Mouse (Mus musculus) megakaryocyte-erythroid progenitor cell, adult 5 weeks (primary cell): ENCODE results near the gene Btnl6. TPM values are rescaled to one million over a fixed set of nuclear protein-coding genes. Genes with fewer than 3 reads are reported as not detected.

ENCODE experiments used
- polyA plus RNA-seq: library from polyadenylated mRNA; stranded (reverse); fragments of >175 nt; gene quantifications from 2 replicates; pipeline ENCODE4 v1.2.3, GENCODE M21; 2012

Gene Btnl6
- not detected in 2 replicates for polyA plus RNA-seq

GRCm38 (mm10) chr17:34517252-34517651 is at the start of gene Btnl6:
TSS of gene Btnl6 (minus strand) at chr17:34517352.

GRCm38 (mm10) chr17:34564003-34564421 is 46.9 kb upstream of the Btnl6 start, which contains the start of gene Notch4:
TSS of gene Notch4 (plus strand) at chr17:34564268.

DNA sequence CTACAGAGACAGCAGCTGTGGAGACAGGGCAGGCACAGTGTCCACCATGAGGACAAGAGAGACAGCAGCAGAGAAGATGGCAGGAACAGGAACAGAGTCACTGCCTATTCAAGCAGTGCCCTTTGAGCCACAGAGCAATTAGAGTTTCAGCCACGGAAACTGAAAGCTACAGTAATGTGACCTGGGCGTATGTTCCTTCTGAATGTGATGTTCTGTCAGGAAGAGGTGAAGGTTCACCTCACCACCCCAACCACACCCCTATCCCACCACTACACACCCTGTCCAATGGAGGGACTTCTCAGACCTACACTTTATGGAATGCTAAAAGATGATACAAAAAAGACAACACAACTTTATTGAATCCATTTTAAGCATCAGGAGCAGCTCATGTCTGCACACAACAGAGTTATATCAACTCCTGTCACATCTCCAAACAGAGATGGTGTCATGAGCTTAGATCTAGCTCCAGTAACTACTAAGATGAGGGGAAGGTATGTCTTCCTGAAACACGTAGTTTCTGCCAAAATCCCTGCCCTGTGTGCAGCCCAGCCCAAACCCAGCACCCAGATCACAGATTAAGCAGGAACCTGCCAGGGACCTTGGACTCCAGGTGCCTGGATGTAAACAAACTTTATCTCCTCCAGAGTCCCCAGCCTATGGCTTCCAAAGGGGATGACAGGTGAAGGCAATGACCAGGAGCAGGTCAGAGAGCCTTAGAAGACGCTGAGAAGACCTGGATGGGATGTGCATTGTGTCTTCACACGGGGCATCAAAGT is 39.7 kb downstream of the Btnl6 start, which contains the start of gene Btnl4:
Gene Btnl4, minus strand, starts transcription at position 81 of the 776 bp plus-strand sequence.

Other genes starting within 250 kb of the Btnl6 start
- 31.4 and 35.0 TPM in 2 replicates for gene H2-Aa, start 229.5 kb downstream of the Btnl6 start, polyA plus RNA-seq
- gene H2-Eb1, start 211.5 kb downstream of the Btnl6 start, polyA plus RNA-seq = 53.5 and 61.7 TPM in 2 replicates
- 0.03 TPM in 1 of 2 replicates, not detected in the other for gene H2-Eb2, start 191.7 kb downstream of the Btnl6 start, polyA plus RNA-seq
- 0.02 TPM in 1 of 2 replicates, not detected in the other for gene Btnl2, start 162.5 kb downstream of the Btnl6 start, polyA plus RNA-seq
- gene Btnl1, start 140.2 kb downstream of the Btnl6 start, polyA plus RNA-seq = not detected in 2 replicates
- gene BC051142, start 118.5 kb downstream of the Btnl6 start, polyA plus RNA-seq = 0.09 and 0.53 TPM in 2 replicates
- gene Btnl4, start 40.0 kb downstream of the Btnl6 start, polyA plus RNA-seq = not detected in 2 replicates
- 2.6 and 3.1 TPM in 2 replicates for gene Notch4, start 46.9 kb upstream of the Btnl6 start, polyA plus RNA-seq
- 351 and 421 TPM in 2 replicates for gene Gpsm3, start 72.5 kb upstream of the Btnl6 start, polyA plus RNA-seq
- 81.6 and 90.2 TPM in 2 replicates for gene Pbx2, start 73.9 kb upstream of the Btnl6 start, polyA plus RNA-seq
- 7.3 and 10.8 TPM in 2 replicates for gene Ager, start 80.5 kb upstream of the Btnl6 start, polyA plus RNA-seq
- gene Rnf5, start 86.3 kb upstream of the Btnl6 start, polyA plus RNA-seq = 65.9 and 70.5 TPM in 2 replicates
- gene Agpat1, start 86.9 kb upstream of the Btnl6 start, polyA plus RNA-seq = 119 and 139 TPM in 2 replicates
- gene Egfl8, start 98.6 kb upstream of the Btnl6 start, polyA plus RNA-seq = 3.9 and 4.4 TPM in 2 replicates
- gene Ppt2, start 111.2 kb upstream of the Btnl6 start, polyA plus RNA-seq = 185 and 189 TPM in 2 replicates
- gene Prrt1, start 112.2 kb upstream of the Btnl6 start, polyA plus RNA-seq = 2.5 and 3.4 TPM in 2 replicates
- gene Fkbpl, start 127.4 kb upstream of the Btnl6 start, polyA plus RNA-seq = 8.3 and 8.4 TPM in 2 replicates
- gene Atf6b, start 129.8 kb upstream of the Btnl6 start, polyA plus RNA-seq = 184 and 230 TPM in 2 replicates
- gene Tnxb, start 153.2 kb upstream of the Btnl6 start, polyA plus RNA-seq = 0.02 TPM in 2 replicates
- gene C4b, start 226.5 kb upstream of the Btnl6 start, polyA plus RNA-seq = 0.17 and 0.61 TPM in 2 replicates